Mouse (Mus musculus) cerebellum, adult (tissue): ENCODE measurements around the gene Gm11562.
"Not testable (repeated sequence)": the region's sequence is repeated elsewhere in the genome, so short reads cannot be mapped to it uniquely, and the experiment has no call there.

Source experiments
- ATAC-seq: cut with Nextera tagmentation; 2 replicates; pipeline ENCODE4 v1.9.2; 2017; ENCODE audit warnings: mild to moderate bottlenecking, moderate library complexity, mixed read lengths; ENCODE audit not compliant: insufficient number of reproducible peaks, low FRiP score, low TSS enrichment

Gm11562 gene

DNA sequence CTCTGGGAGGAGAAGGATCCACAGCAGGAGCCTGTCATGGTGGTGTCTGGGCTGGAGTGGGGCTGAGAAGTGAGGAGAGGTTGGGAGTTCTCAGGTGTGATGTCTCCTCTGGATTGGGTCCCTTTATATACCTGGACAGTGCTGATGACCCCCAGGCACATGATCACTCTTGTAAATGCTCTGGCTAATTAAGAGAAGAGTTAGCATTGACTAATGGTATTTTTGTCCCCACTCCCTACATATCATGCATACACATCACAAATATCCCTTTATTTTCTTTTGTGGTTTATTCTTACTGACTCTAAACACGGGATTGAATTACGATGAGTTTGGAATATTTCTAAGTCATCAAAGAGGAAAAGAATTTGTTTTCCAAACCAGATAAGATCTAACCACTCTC, at the start of gene Gm11562:
Gene Gm11562 (minus strand): TSS at position 101 of the 400 bp plus-strand sequence.
- no peak for ATAC-seq

DNA sequence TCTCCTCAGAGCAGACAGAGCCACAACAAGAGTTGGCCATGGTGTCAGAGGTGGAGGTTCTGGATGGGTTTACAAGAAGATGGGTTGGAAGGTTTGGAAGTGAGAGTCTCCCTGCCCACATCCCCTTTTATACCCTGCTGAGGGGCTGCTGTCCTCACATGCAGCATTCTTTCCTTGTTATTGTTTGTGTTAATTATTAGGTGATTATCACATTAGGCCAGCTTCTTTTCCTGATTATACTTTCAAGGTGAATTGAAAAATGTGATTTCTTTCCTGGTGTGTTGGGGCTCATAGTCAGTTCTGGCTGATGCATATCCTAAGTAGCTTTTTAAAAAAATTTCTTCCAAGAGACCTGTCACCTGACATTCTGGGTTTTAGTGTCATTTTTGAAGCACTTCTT, 45.6 kb upstream of the Gm11562 start, which contains the start of gene Krtap4-6:
Gene Krtap4-6 (minus strand): TSS at position 101 of the 400 bp plus-strand sequence.
- no peak for ATAC-seq

DNA sequence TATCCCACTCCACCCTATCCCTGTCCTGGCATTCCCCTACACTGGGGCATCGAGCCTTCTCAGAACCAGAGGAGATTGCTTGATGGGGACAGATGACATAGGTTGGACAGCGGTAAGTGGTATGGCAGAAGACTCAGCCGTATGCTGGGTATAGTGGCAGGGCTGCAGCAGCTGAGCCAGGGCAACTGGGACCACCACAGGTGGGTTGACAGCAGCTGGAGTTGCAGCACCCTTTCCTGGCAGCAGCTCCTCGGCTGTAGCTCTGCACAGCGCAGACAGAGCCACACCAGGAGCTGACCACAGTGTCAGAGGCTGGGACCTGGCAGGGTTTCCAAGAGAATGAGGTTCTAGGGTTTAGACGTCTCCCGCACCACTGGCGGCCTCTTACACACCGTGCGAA, 42.6 kb upstream of the Gm11562 start:
- ATAC-seq: no peak

DNA sequence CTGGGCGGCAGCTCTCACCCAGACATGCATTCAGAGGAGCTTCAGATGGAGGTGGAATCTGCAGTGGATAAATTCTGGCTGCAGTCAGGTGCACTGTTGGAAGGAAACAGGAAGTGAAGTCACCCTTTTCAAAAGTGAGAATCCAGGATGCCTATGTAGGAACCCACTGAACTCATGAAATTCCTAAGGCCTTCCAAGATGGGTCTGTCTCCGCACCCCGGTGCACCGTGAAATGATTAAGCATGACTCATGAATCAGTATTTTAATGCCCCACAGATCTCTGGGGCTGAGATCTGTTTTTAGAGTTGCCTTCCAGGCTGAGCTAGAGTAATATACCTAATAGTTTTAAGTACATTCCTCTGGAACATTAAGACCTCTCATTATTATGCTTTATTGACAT, 39.0 kb upstream of the Gm11562 start:
- ATAC-seq: no peak

DNA sequence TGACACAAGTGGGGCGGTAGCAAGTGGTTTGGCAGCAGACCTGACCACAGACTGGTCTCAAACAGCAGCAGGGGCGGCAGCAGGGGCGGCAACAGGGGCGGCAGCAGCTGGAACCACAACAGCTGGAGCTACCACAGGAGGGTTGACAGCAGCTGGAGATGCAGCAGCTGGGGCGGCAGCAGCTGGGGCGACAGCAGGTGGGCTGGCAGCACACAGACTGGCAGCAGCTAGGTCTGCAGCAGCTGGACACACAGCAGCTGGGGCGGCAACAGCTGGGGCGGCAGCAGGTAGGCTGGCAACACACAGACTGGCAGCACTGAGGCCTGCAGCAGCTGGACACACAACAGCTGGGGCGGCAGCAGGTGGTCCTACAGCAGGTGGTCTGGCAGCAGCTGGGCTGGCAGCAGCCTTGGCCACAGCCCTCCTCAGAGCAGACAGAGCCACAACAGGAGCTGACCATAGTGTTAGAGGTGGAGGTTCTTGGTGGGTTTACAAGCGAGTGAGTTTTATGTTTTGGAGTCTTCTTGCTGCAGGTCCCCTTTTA, 38.3 kb upstream of the Gm11562 start, which contains the start of gene Gm11563:
Gene Gm11563 (minus strand): TSS at position 494 of the 544 bp plus-strand sequence.
- ATAC-seq: not testable (repeated sequence)

DNA sequence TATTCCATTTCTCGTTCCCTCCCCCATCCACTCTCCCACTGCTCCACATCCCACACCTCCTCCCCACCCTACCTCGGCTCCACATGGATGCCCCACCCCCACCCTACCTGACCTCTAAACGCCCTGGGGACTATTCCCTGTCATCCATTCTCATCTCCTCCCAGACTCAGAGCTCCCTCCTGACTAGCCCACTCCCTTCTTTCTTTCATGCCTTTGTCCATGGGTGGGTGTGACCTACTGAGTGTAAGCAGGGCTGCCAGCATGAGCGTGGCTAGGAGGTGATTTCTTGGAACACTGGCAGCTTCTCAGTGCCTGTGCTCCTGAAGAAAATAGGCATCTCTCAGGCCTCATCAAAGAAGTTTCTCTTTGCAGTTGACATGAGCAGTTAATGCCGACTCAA, 36.8 kb upstream of the Gm11562 start:
- no peak for ATAC-seq

DNA sequence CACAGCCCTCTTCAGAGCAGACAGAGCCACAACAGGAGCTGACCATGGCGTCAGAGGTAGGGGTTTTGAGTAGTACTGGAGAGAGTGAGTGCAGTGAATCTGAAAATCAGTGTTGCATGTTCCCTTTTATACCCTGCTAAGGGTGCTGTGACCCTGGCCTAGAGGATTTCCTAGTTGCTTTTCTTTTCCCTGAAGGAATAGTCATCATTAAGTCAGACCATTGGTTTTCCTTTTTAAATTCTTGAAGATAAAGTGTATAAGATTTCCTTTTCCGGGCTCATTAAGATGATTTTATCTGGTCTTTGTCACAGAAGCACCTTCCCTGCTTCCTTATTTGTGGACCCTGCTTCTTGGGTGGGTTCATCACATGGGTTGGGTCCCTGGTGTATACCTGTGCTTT, 29.9 kb upstream of the Gm11562 start, which contains the start of gene Gm11555:
Gene Gm11555 (minus strand): TSS at position 101 of the 400 bp plus-strand sequence.
- ATAC-seq: no peak

DNA sequence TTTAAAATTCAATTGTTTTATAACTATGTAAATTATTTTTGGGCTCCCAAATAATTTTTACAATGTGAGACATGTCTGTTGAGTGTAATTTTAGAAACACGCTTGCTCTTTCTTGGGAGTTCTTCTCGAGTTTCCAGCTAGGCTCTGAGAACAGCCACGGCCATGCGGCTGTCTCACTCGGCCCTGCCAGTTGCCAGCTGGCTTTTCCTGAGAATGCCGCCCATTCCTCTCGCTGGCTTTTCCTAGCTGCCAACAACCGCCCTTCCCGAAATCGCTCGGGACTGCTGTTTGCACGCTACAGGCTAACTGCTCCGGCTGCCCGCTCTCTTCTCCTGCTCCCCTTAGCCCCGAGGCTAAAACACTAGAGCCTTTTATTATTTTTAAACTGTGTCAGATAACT, 26.2 kb upstream of the Gm11562 start:
- ATAC-seq: no peak

DNA sequence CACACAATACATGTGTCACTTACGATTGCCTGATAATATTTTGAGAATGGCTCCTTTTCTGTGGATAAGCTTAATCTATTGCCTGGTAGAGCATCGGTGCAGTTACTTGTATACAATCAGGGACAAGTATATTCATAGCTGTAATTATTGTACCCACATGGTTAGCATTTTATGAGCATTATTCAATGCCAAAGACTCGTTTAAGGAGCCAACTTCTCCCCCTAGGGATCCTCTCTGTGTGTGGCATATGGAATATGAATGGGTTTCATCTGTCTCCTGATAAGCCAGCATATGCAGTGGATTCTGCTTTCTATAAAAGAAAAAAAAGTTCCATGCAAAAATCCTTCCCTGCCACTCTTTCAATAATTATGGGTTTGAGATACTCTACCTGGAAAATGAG, 24.1 kb upstream of the Gm11562 start:
- ATAC-seq: no peak

DNA sequence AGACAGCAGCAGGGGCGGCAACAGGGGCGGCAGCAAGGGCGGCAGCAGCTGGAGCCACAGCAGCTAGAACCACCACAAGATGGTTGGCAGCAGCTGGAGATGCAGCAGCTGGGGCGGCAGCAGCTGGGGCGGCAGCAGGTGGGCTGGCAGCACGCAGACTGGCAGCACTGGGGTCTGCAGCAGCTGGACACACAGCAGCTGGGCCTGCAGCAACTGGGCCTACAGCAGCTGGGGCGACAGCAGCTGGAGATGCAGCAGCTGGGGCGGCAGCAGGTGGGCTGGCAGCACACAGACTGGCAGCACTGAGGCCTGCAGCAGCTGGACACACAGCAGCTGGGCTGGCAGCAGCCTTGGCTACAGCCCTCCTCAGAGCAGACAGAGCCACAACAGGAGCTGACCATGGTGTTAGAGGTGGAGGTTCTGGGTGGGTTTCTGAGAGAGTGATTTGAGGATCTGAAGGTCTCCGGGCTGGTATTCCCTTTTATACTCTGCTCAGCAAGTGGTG, 23.5 kb upstream of the Gm11562 start, which contains the start of gene Krtap4-7:
Gene Krtap4-7 (minus strand): TSS at position 455 of the 505 bp plus-strand sequence.
- ATAC-seq: not testable (repeated sequence)

DNA sequence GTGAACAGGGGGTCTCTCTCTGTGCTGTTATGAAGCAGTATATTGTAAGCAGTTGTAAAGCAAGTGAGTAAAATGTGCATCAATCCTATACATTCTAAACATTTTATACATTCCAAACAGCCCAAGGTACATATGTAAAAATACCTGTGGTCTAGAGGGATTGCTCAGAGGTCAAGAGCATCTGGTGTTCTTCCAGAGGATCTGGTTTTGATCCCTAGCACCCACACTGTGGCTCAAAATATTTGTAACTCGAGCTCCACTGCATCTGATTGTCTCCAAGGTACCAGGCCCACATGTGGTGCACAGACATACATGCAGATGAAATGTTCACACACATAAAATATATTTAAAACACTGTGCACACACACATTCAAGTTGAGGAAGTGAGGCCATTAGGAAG, 20.7 kb upstream of the Gm11562 start:
- ATAC-seq: no peak

DNA sequence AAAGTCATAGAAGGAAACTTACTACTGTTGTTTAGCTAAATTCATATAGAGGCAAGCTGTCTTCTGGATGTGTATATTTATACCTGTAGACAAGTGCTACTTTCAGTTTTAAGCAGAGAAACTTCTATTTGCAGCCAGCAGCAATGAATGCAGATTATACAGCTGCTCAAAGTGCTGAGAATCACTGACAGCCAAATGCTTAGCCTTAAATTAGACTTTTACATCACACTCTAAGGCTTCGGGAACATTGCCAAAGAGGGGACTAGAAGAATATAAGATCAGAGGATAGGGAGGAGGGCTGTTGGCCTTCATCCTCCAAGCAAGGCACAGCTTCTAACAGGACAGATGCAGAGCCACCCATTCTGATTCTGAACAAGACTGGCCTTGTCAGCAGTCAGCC, 16.9 kb upstream of the Gm11562 start:
- ATAC-seq: no peak

DNA sequence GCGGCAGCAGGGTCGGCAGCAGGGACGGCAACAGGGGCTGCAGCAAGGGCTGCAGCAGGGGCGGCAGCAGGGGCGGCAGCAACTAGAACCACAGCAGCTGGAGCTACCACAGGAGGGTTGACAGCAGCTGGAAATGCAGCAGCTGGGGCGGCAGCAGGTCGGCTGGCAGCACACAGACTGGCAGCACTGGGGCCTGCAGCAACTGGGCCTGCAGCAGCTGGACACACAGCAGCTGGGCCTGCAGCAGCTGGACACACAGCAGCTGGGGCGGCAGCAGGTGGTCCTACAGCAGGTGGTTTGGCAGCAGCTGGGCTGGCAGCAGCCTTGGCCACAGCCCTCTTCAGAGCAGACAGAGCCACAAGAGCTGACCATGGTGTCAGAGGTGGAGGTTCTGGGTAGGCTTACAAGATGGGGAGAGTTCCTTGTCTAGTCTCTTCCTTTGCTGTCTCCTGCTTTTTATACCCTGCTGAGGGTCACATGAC, 14.5 kb upstream of the Gm11562 start, which contains the start of gene Krtap4-2:
Gene Krtap4-2 (minus strand): TSS at position 432 of the 482 bp plus-strand sequence.
- no peak for ATAC-seq

DNA sequence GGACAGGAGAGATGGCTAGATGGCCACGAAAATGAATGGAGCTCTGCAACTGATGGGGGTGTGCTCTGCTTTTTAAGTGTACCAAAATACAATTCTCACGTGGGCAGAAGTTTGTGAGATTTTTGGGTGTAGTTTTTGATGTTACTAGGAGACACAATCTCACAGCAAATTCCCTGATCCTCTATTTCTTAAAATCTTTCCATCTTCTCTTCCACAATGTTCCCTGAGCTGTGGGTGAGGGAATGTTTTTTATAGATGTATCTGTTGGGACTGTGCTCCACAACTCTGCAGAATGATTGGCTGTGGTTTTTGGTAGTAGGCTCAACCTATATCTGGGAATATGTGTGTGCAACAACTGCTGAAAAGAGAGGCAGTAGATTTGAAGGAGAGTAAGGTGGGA, 13.1 kb upstream of the Gm11562 start:
- ATAC-seq: no peak

DNA sequence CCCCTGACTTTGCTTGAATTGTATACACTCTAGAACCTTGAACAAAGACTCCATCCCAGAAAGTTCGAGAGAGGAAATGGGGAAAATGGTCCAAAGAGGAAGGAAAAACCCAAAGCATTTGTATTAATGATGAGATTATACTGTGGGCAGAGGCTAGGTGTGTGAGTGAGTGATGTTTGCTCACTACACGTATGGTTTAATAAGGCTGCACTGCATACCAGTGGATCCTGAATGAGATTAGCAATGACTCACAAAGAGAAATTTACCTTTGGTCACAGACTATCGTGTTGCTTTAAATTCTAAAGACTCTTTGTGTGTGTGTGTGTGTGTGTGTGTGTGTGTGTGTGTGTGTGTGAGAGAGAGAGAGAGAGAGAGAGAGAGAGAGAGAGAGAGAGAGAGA, 10.7 kb upstream of the Gm11562 start:
- no peak for ATAC-seq

DNA sequence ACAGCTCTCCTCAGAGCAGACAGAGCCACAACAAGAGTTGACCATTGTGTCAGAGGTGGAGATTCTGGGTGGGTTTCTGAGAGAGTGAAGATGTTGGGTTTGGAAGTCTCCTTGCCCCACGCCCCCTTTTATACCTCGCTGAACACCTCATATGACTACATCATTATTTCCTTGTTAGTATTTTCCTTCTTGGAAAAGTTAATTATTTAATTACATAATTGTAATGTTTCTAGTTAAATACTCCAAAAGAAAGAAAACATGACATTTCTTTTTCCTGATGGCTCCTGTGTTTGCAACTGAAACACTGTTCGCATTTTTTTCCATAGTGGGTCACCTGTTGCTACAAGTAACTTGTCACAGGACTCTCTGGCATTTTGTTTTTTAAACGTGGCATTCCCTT, 7.9 kb upstream of the Gm11562 start, which contains the start of gene Krtap4-1:
Gene Krtap4-1 (minus strand): TSS at position 101 of the 400 bp plus-strand sequence.
- ATAC-seq: no peak

DNA sequence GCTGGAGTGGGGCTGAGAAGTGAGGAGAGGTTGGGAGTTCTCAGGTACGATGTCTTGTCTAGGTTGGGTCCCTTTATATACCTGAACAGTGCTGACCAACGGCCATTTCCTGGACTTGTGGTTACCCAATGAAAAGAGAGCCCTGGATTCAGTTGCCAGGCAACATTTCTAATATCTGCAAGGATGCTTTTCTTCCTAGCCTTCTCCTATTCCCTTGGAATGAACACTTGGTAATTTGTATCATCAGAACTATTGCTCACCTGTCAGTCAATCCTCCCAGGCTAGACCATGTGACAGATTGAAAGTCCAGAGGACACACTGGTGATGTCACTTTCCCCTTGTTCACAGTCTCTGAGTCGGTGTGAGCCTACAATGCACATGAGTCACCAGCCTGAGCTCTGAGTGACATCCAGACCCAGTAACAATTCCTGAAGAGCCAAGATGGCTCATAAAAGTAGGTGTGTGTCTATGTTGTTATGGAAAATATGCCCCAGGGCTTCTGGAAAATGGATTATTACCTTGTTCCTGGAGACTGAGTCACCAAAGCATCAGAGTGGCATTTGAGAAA, 5.4 kb downstream of the Gm11562 start, which contains the start of gene Krtap2-4:
Gene Krtap2-4 (minus strand): TSS at position 51 of the 568 bp plus-strand sequence.
- no peak for ATAC-seq

DNA sequence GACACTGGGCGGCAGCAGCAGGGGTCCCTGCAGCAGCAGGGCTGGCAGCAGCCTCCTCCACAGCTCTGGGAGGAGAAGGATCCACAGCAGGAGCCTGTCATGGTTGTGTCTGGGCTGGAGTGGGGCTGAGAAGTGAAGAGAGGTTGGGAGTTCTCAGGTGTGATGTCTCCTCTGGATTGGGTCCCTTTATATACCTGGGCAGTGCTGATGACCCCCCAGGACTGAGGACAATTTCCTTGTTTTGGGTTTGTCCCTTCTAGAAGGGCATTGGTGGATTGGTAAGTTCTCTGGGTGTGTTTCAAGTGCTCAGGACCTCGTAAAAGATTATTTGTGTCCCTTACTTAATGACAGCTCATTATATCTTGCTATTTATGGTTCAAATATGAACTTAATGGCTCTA, 10.1 kb downstream of the Gm11562 start, which contains the start of gene Gm11937:
Gene Gm11937 (minus strand): TSS at position 101 of the 400 bp plus-strand sequence.
- not testable (repeated sequence) for ATAC-seq

DNA sequence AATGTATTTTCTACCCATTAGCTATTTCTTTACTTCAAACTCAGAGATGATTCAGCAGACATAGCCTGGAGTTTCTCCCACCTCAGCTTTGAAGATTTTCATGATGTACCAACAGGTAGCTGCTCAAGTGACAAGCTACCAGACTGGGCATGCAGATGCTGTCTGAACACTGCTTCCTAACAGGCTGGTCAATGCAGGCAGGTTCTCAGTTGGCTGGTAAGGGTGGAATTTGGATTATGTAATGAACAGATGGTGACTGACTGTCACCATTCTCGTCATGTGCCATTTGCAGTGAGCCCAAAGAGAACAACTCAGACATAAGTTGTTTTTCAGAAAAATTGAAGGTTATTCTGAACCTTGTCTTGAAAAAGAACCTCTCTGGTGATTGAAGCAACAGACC, 11.1 kb downstream of the Gm11562 start:
- ATAC-seq: no peak

DNA sequence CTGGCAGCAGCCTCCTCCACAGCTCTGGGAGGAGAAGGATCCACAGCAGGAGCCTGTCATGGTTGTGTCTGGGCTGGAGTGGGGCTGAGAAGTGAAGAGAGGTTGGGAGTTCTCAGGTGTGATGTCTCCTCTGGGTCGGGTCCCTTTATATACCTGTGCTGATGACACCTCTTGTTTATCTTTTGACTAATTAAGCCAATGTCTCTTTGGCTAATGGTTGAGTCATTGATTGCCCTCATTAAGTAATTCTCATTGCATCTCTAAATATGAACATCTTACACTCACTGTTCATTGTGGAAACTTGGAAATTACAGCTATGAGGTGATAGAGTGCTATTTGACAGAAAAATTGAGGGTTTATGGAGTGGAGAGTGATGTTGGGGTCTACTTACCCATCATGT, 17.0 kb downstream of the Gm11562 start, which contains the start of gene Gm11938:
Gene Gm11938 (minus strand): TSS at position 101 of the 400 bp plus-strand sequence.
- not testable (repeated sequence) for ATAC-seq

DNA sequence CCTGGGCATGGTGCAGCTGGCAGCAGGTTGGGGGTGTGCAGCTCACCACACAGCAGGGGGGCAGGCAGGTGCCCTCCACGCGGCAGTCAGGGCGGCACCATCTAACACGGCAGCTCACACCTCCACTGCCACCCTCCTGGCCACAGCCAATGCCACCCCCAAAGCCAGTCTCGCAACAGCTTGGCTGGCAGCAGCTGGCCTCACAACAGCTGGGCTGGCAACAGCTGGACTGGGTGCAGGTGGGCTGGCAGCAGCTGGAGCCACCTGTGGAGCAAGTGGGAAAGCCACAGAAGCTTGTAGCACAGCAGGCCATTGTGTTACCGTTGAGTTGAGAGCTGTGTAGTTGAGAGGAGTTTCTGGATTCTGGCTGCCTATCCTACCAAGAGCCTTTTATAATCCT, 22.5 kb downstream of the Gm11562 start, which contains the start of gene Krtap9-3:
Gene Krtap9-3 (minus strand): TSS at position 364 of the 400 bp plus-strand sequence.
- ATAC-seq: not testable (repeated sequence)
